18 mouse cellular contexts compared by ENCODE assay signal in genomic region chr14:80682876-80683275, GRCm38 (mm10).
A peak's percentile ranks its signal among the peaks of the same experiment; 100 is the strongest.
DNase-seq lines count a peak whose midpoint lies in the region; ATAC-seq and TF ChIP-seq lines count a peak whose summit lies in the region.
"Had no signal": no experiment of that assay in that cellular context is flagged by ENCODE, and none has a peak within 500 bp of the region (broad histone marks: within the 10 kb centered on the region; RNA-seq: fewer than 3 reads in every experiment).

No protein-coding gene starts in this region.

- H3K9me3 ChIP-seq in forebrain, embryonic 16.5 days (ENCODE audit: control insufficient read depth, low read length): no peaks in the 10 kb centered on the region
- H3K9me3 ChIP-seq: embryonic facial prominence, embryonic 15.5 days; heart, embryonic 12.5 days; hindbrain, embryonic 15.5 days had no signal

- TF ChIP-seq POLR2A in brain, embryonic 14.5 days (IDR thresholded peaks at IDR 0.05; ENCODE audit: borderline replicate concordance, extremely low read depth, insufficient read depth, insufficient read length, poor library complexity, severe bottlenecking): no peak

- no peaks in the 10 kb centered on the region for H3K36me3 ChIP-seq in forebrain, embryonic 16.5 days (ENCODE audit: control insufficient read depth, insufficient read depth)
- H3K36me3 ChIP-seq: embryonic facial prominence, embryonic 15.5 days; heart, embryonic 12.5 days; hindbrain, embryonic 15.5 days had no signal

- no peak overlapping the region for H3K4me3 ChIP-seq in forebrain, embryonic 16.5 days (replicated peaks; ENCODE audit: low read length)
- H3K4me3 ChIP-seq: embryonic facial prominence, embryonic 15.5 days; heart, embryonic 12.5 days; hindbrain, embryonic 15.5 days had no signal

- intact Hi-C loops in left cerebral cortex, postnatal 4 days (cut with DNase I): no loop called here
- intact Hi-C loops in heart, postnatal 14 days (cut with DNase I): no loop called here

- WGBS in forebrain, embryonic 16.5 days: 18% methylated on average over 1 of the region's 1 CpGs

- no peak overlapping the region for H3K27ac ChIP-seq in forebrain, embryonic 16.5 days (ENCODE audit: low read length)
- H3K27ac ChIP-seq: embryonic facial prominence, embryonic 15.5 days; hindbrain, embryonic 15.5 days had no signal

- peak overlapping the region; percentile 47 for H3K4me2 ChIP-seq in forebrain, embryonic 16.5 days (ENCODE audit: low read length)
- H3K4me2 ChIP-seq: embryonic facial prominence, embryonic 15.5 days; heart, embryonic 12.5 days; hindbrain, embryonic 15.5 days had no signal

- TF ChIP-seq CTCF in brain, embryonic 14.5 days (IDR thresholded peaks at IDR 0.05; ENCODE audit: borderline replicate concordance, extremely low read depth, insufficient read depth, insufficient read length): no peak

- no peak overlapping the region for H3K9ac ChIP-seq in forebrain, embryonic 16.5 days (replicated peaks; ENCODE audit: low read depth, low read length)
- H3K9ac ChIP-seq: embryonic facial prominence, embryonic 15.5 days; heart, embryonic 12.5 days; hindbrain, embryonic 15.5 days had no signal

- ATAC-seq in forebrain, embryonic 16.5 days: peak; percentile 45; the same call in 1 of the 2 replicates
- ATAC-seq: intestine, embryonic 16.5 days had no signal

- peak; percentile 12 to 58 for DNase-seq in cerebellum, postnatal 25 days
- DNase-seq in cerebellum, adult 9-11 months: no peak
- DNase-seq in left cerebral cortex, postnatal 4 days: peak; percentile 11
- no peak for DNase-seq in left cerebral cortex, adult 18-20 months (ENCODE audit: low spot score in 2 of 2)
- DNase-seq in brain, embryonic 14.5 days (ENCODE audit: low read depth): peak; percentile 49
- DNase-seq in heart, postnatal 4 days: no peak
- no peak for DNase-seq in heart, postnatal 14 days
- DNase-seq: gastrocnemius, postnatal 14 days; heart, adult 18-20 months; heart, postnatal 10 days; kidney, adult 9 months; kidney, postnatal 14 days; lung, postnatal 4 days had no signal

- H3K4me1 ChIP-seq in forebrain, embryonic 16.5 days (replicated peaks; ENCODE audit: control insufficient read depth, insufficient read depth, low read length): peaks cover 10% of the 10 kb centered on the region
- H3K4me1 ChIP-seq: embryonic facial prominence, embryonic 15.5 days; heart, embryonic 12.5 days; hindbrain, embryonic 15.5 days had no signal

- H3K27me3 ChIP-seq in forebrain, embryonic 16.5 days (replicated peaks; ENCODE audit: control insufficient read depth, insufficient read depth, low read length): no peaks in the 10 kb centered on the region
- H3K27me3 ChIP-seq: embryonic facial prominence, embryonic 15.5 days; heart, embryonic 12.5 days; hindbrain, embryonic 15.5 days had no signal

Comparison
In these comparisons a context has a peak if more than half of its experiments do, and no peak if none do; other contexts are left out.
1. DNase-seq: peak in cerebellum, postnatal 25 days (2 of 2), left cerebral cortex, postnatal 4 days (single experiment) and brain, embryonic 14.5 days (single experiment); none in cerebellum, adult 9-11 months (single experiment), left cerebral cortex, adult 18-20 months (0 of 2), heart, postnatal 4 days (single experiment) and heart, postnatal 14 days (0 of 2).